In genomic region chr6:125540826-125541225, GRCm38 (mm10) we compare ENCODE assay signal across 18 mouse cellular contexts. TPM values are rescaled to one million over a fixed set of nuclear protein-coding genes. Genes with fewer than 3 reads are reported as not detected.
DNase-seq lines count a peak whose midpoint lies in the region; ATAC-seq and TF ChIP-seq lines count a peak whose summit lies in the region.
"Had no signal": no experiment of that assay in that cellular context is flagged by ENCODE, and none has a peak within 500 bp of the region (broad histone marks: within the 10 kb centered on the region; RNA-seq: fewer than 3 reads in every experiment).

No protein-coding gene starts in this region.

- H3K36me3 ChIP-seq in liver, embryonic 12.5 days: no peaks in the 10 kb centered on the region
- no peaks in the 10 kb centered on the region for H3K36me3 ChIP-seq in liver, postnatal 0 days (replicated peaks; ENCODE audit: insufficient read depth, low read length)
- H3K36me3 ChIP-seq in macrophage (ENCODE audit: inconsistent target): no peaks in the 10 kb centered on the region
- H3K36me3 ChIP-seq: embryonic facial prominence, embryonic 10.5 days; heart, embryonic 15.5 days; hindbrain, embryonic 13.5 days; limb, embryonic 13.5 days; lung, embryonic 15.5 days; midbrain, embryonic 13.5 days had no signal

- H3K9ac ChIP-seq in liver, embryonic 12.5 days: no peak overlapping the region
- H3K9ac ChIP-seq in liver, postnatal 0 days (replicated peaks): no peak overlapping the region
- H3K9ac ChIP-seq: forebrain, postnatal 0 days; heart, embryonic 15.5 days; hindbrain, embryonic 13.5 days; limb, embryonic 13.5 days; lung, embryonic 15.5 days; midbrain, embryonic 13.5 days had no signal

- no peak; the same call in 1 of the 2 replicates for ATAC-seq in liver, embryonic 12.5 days
- ATAC-seq in liver, postnatal 0 days: no peak
- ATAC-seq: forebrain, postnatal 0 days; intestine, embryonic 16.5 days; midbrain, embryonic 13.5 days had no signal

- no peak for TF ChIP-seq EP300 in liver, postnatal 0 days (IDR thresholded peaks at IDR 0.05; ENCODE audit: low read depth)

- no peak for DNase-seq in liver, postnatal 0 days
- DNase-seq in adrenal gland, postnatal 36 days: peak; percentile 57 to 65
- no peak for DNase-seq in right cerebral cortex, postnatal 4 days
- DNase-seq in gastrocnemius, adult 2 months: no peak
- no peak for DNase-seq in right cerebral cortex, postnatal 25 days
- DNase-seq: cerebellum, postnatal 14 days; forebrain, postnatal 0 days; gastrocnemius, postnatal 25 days had no signal

- H3K4me1 ChIP-seq in liver, embryonic 12.5 days: peaks cover 33% of the 10 kb centered on the region
- H3K4me1 ChIP-seq in liver, postnatal 0 days (ENCODE audit: insufficient read depth): peaks cover 14% of the 10 kb centered on the region
- H3K4me1 ChIP-seq: hindbrain, embryonic 13.5 days; midbrain, embryonic 13.5 days had no signal

- no peak for TF ChIP-seq CTCF in liver, postnatal 0 days (IDR thresholded peaks at IDR 0.05; ENCODE audit: low read depth)
- no peak for TF ChIP-seq CTCF in gastrocnemius, adult 2 months (IDR thresholded peaks at IDR 0.05)

- intact Hi-C loops in gastrocnemius, adult 2 months (cut with DNase I): no loop called here

- WGBS in liver, embryonic 12.5 days (ENCODE audit: insufficient replicate concordance): 62% methylated on average over 6 of the region's 6 CpGs
- 53% methylated on average over 6 of the region's 6 CpGs for WGBS in liver, postnatal 0 days (ENCODE audit: insufficient replicate concordance)
- 36% methylated on average over 6 of the region's 6 CpGs for WGBS in macrophage (ENCODE audit: missing documents)

- H3K9me3 ChIP-seq in liver, embryonic 12.5 days (replicated peaks): no peaks in the 10 kb centered on the region
- H3K9me3 ChIP-seq in liver, postnatal 0 days (ENCODE audit: low read length): no peaks in the 10 kb centered on the region
- H3K9me3 ChIP-seq: embryonic facial prominence, embryonic 10.5 days; heart, embryonic 15.5 days; hindbrain, embryonic 13.5 days; limb, embryonic 13.5 days; lung, embryonic 15.5 days; midbrain, embryonic 13.5 days had no signal

- H3K4me3 ChIP-seq in liver, embryonic 12.5 days: no peak overlapping the region
- no peak overlapping the region for H3K4me3 ChIP-seq in liver, postnatal 0 days (ENCODE audit: low read depth, low read length)
- H3K4me3 ChIP-seq in macrophage (ENCODE audit: inconsistent target): no peak overlapping the region
- no peak overlapping the region for H3K4me3 ChIP-seq in gastrocnemius, adult 2 months
- H3K4me3 ChIP-seq: embryonic facial prominence, embryonic 10.5 days; heart, embryonic 15.5 days; hindbrain, embryonic 13.5 days; limb, embryonic 13.5 days; lung, embryonic 15.5 days; midbrain, embryonic 13.5 days had no signal

- peak overlapping the region; percentile 21; the same call in 1 of the 2 replicates for H3K4me2 ChIP-seq in liver, embryonic 12.5 days
- no peak overlapping the region for H3K4me2 ChIP-seq in liver, postnatal 0 days (ENCODE audit: low read depth, low read length)
- H3K4me2 ChIP-seq: heart, embryonic 15.5 days; hindbrain, embryonic 13.5 days; limb, embryonic 13.5 days; lung, embryonic 15.5 days; midbrain, embryonic 13.5 days had no signal

- no peaks in the 10 kb centered on the region for H3K27me3 ChIP-seq in liver, embryonic 12.5 days (replicated peaks)
- no peaks in the 10 kb centered on the region for H3K27me3 ChIP-seq in liver, postnatal 0 days (ENCODE audit: insufficient read depth, low read length)
- H3K27me3 ChIP-seq: heart, embryonic 15.5 days; hindbrain, embryonic 13.5 days; limb, embryonic 13.5 days; lung, embryonic 15.5 days; midbrain, embryonic 13.5 days had no signal

- H3K79me2 ChIP-seq in macrophage (ENCODE audit: inconsistent target): peaks cover 18% of the 10 kb centered on the region

- peak overlapping the region; percentile 66; the same call in 1 of the 2 replicates for H3K27ac ChIP-seq in liver, embryonic 12.5 days
- H3K27ac ChIP-seq in liver, postnatal 0 days (ENCODE audit: low read depth): no peak overlapping the region
- H3K27ac ChIP-seq in macrophage: peak overlapping the region; percentile 91
- H3K27ac ChIP-seq in gastrocnemius, adult 2 months: no peak overlapping the region
- H3K27ac ChIP-seq: embryonic facial prominence, embryonic 10.5 days; heart, embryonic 15.5 days; hindbrain, embryonic 13.5 days; kidney, postnatal 0 days; limb, embryonic 13.5 days; lung, embryonic 15.5 days; midbrain, embryonic 13.5 days had no signal

RNA-seq across cellular contexts. Expression of gene Vwf, which starts 5.7 kb away (rescaled TPM):
- 19.2 and 21.5 TPM in 2 replicates for polyA plus RNA-seq in liver, embryonic 12.5 days (2016; fragmentation: Nextera tagmentation; extraction: Ambion mirVana)
- 13.4 and 14.8 TPM in 2 replicates for polyA plus RNA-seq in liver, postnatal 0 days (2015; fragmentation: Nextera tagmentation; extraction: Ambion mirVana)
- total RNA-seq in adrenal gland, postnatal 36 days (2021): 1 to 10 TPM; 7.6 to 7.9 TPM
- 100 to 1,000 TPM in 17 of 26 experiments, 10 to 100 TPM in 9; 31.9 to 305 (median 136) TPM for total RNA-seq in macrophage (2018; cell fraction: chromatin; rRNA removed)
- total RNA-seq in macrophage (2018; cell fraction: cytosol; rRNA removed): 10 to 100 TPM in 22 of 26 experiments, 1 to 10 TPM in 4; 5.7 to 59.9 (median 19.9) TPM
- total RNA-seq in macrophage (2018; cell fraction: nucleus; rRNA removed): 100 to 1,000 TPM in 11 of 26 experiments, 10 to 100 TPM in 15; 19.3 to 220 (median 94.7) TPM
- 12.6 to 39.2 TPM (median 15.9 TPM) in 3 replicates for polyA plus RNA-seq in macrophage (2018)
- 10 to 100 TPM; 12.5 to 15.3 TPM for total RNA-seq in gastrocnemius, adult 2 months (2021)

RNA-seq across cellular contexts. Expression of gene Cd9, which starts 46.2 kb away (rescaled TPM):
- 88.3 and 93.3 TPM in 2 replicates for polyA plus RNA-seq in liver, embryonic 12.5 days (2016; fragmentation: Nextera tagmentation; extraction: Ambion mirVana)
- 243 and 249 TPM in 2 replicates for polyA plus RNA-seq in liver, postnatal 0 days (2015; fragmentation: Nextera tagmentation; extraction: Ambion mirVana)
- 100 to 1,000 TPM; 115 to 170 TPM for total RNA-seq in adrenal gland, postnatal 36 days (2021)
- total RNA-seq in macrophage (2018; cell fraction: chromatin; rRNA removed): 10 to 100 TPM in 13 of 26 experiments, 1 to 10 TPM in 12, under 1 TPM in 1; 0.96 to 52.6 (median 9.9) TPM
- 100 to 1,000 TPM in 13 of 26 experiments, 10 to 100 TPM in 13; 11.8 to 220 (median 99.5) TPM for total RNA-seq in macrophage (2018; cell fraction: cytosol; rRNA removed)
- 100 to 1,000 TPM in 8 of 26 experiments, 10 to 100 TPM in 15, 1 to 10 TPM in 3; 8.1 to 185 (median 27.5) TPM for total RNA-seq in macrophage (2018; cell fraction: nucleus; rRNA removed)
- 296 to 414 TPM (median 359 TPM) in 3 replicates for polyA plus RNA-seq in macrophage (2018)
- 10 to 100 TPM; 19.1 to 30.7 TPM for total RNA-seq in gastrocnemius, adult 2 months (2021)

Comparison
In these comparisons a context has a peak if more than half of its experiments do, and no peak if none do; other contexts are left out.
1. H3K27ac ChIP-seq: peak in liver, embryonic 12.5 days (single experiment) and macrophage (single experiment); none in liver, postnatal 0 days (single experiment) and gastrocnemius, adult 2 months (single experiment).
2. DNase-seq: peak in adrenal gland, postnatal 36 days (2 of 2); none in liver, postnatal 0 days (single experiment), right cerebral cortex, postnatal 4 days (single experiment), gastrocnemius, adult 2 months (single experiment) and right cerebral cortex, postnatal 25 days (single experiment).